Mouse (Mus musculus) lung, embryonic 16.5 days (tissue): ENCODE measurements around the gene Wdr37. TPM values are rescaled to one million over a fixed set of nuclear protein-coding genes. Genes with fewer than 3 reads are reported as not detected.

Experiments
- ATAC-seq: fragments of 200-750 bp; cut with Nextera tagmentation; 2 replicates; pipeline ENCODE4 v1.8.0; 2017; ENCODE audit warnings: low read depth, mild to moderate bottlenecking, moderate library complexity
- H3K27ac ChIP-seq: fragments of 300-500 bp; sonication (generic); 2 replicates; pipeline ENCODE4 v1.5.1; 2014; ENCODE audit warnings: mild to moderate bottlenecking, control low read depth, low read length
- H3K27me3 ChIP-seq: fragments of 300-500 bp; sonication (generic); 2 replicates; pipeline ENCODE4 v1.6.1; 2014; ENCODE audit warnings: low read depth, low read length, mixed read lengths; ENCODE audit not compliant: control insufficient read depth, insufficient read depth
- H3K36me3 ChIP-seq: fragments of 300-500 bp; sonication (generic); 2 replicates; pipeline ENCODE4 v1.6.1; 2014; ENCODE audit warnings: low read length; ENCODE audit not compliant: control insufficient read depth, insufficient read depth
- H3K4me1 ChIP-seq: fragments of 300-500 bp; sonication (generic); replicated peaks from 2 replicates; pipeline ENCODE4 v1.6.1; 2014; ENCODE audit warnings: low read length, mixed read lengths; ENCODE audit not compliant: control insufficient read depth, insufficient read depth
- H3K4me2 ChIP-seq: fragments of 300-500 bp; sonication (generic); 2 replicates; pipeline ENCODE4 v1.6.1; 2014; ENCODE audit warnings: low read depth, low read length, control low read depth
- H3K4me3 ChIP-seq: fragments of 300-500 bp; sonication (generic); 2 replicates; pipeline ENCODE4 v1.5.1; 2014; ENCODE audit warnings: mild to moderate bottlenecking, low read length, control low read depth
- H3K9ac ChIP-seq: fragments of 300-500 bp; sonication (generic); 2 replicates; pipeline ENCODE4 v1.6.1; 2014; ENCODE audit warnings: low read length, control low read depth
- H3K9me3 ChIP-seq: fragments of 300-500 bp; sonication (generic); 2 replicates; pipeline ENCODE4 v1.6.1; 2016; ENCODE audit warnings: low read length; ENCODE audit not compliant: control insufficient read depth
- WGBS: fragments of 180-500 bp; shearing (Covaris S2); extraction: QIAGEN DNeasy Blood & Tissue Kit; methylation state at CpG from one replicate; pipeline ENCODE4 v1.1.7; 2014; 5-methylcytosine and 5-hydroxymethylcytosine counted together
- polyA plus RNA-seq: library from polyadenylated mRNA; unstranded; fragments of >200 nt; fragmentation: Nextera tagmentation; extraction: Ambion mirVana; gene quantifications from 2 replicates; pipeline ENCODE4 v1.2.1, GENCODE M21; 2015

The Wdr37 gene
- polyA plus RNA-seq, 1 experiment from 2014 or later = 23.1 TPM

DNA sequence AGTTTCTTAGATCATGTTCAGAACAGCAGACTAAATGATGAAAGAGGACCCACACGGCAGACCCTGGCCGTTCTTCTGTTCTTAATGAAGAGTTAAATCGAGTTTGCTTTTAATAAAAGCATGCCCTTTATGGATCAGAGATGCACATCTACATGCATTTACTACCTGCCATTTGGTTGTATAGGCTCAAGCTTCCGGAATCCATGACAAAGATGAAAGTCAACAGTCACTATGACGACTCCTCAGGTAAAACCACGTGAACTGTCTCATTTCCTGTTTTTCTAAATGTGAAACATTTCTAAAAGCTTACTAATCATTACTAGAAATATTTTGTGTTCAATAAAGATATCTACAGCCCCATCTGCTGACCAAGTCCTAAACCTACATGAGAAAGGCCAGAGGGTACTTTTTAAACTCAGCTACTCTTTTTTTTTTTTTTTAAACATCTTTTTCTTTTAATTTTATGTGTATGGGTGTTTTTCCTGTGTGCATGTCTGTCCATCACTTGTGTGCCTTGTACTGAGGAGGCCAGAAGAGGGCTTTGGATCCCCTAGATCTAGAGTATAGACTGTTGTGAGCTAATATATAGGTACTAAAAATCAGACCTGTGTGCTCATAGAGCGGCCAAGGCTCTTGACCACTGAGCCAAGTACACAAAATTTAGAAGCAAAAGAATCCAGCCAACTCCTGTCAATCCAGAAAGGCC lies 40.0 kb downstream of the Wdr37 start:
- no peak overlapping the region for H3K9ac ChIP-seq
- no peak overlapping the region for H3K4me3 ChIP-seq
- no peak overlapping the region for H3K4me2 ChIP-seq
- H3K4me1 ChIP-seq = peaks cover 7% of the 10 kb centered on the region; the same call in 1 of the 2 replicates
- no peak overlapping the region for H3K27ac ChIP-seq
- ATAC-seq = no peak
- H3K27me3 ChIP-seq = no peaks in the 10 kb centered on the region
- peaks cover 25% of the 10 kb centered on the region for H3K36me3 ChIP-seq
- no peaks in the 10 kb centered on the region for H3K9me3 ChIP-seq
- 71% methylated on average over 7 of the region's 7 CpGs for WGBS

DNA sequence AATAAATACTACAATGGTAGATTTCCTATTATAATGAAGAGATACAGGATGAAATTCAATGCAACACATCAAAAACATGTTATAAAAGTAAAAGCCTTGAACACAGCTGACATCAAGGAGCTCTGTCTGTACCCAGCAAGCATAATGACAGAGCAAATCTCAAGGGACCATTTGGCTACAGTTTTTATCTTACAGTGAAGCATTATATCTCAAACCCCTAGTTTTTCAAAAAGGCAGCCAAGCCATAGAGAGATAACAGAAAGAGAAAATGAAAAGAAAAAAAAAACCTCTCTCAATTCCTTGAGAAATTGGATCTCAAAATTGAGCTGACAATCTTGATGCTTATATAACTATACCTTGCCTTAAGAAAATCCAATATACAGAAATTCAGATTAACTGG lies 41.0 kb downstream of the Wdr37 start:
- H3K4me1 ChIP-seq = peaks cover 7% of the 10 kb centered on the region; the same call in 1 of the 2 replicates
- peaks cover 25% of the 10 kb centered on the region for H3K36me3 ChIP-seq
- no peak overlapping the region for H3K4me3 ChIP-seq
- ATAC-seq = no peak
- H3K9me3 ChIP-seq = no peaks in the 10 kb centered on the region
- H3K27ac ChIP-seq = no peak overlapping the region
- no peak overlapping the region for H3K4me2 ChIP-seq
- no peak overlapping the region for H3K9ac ChIP-seq
- H3K27me3 ChIP-seq = no peaks in the 10 kb centered on the region

DNA sequence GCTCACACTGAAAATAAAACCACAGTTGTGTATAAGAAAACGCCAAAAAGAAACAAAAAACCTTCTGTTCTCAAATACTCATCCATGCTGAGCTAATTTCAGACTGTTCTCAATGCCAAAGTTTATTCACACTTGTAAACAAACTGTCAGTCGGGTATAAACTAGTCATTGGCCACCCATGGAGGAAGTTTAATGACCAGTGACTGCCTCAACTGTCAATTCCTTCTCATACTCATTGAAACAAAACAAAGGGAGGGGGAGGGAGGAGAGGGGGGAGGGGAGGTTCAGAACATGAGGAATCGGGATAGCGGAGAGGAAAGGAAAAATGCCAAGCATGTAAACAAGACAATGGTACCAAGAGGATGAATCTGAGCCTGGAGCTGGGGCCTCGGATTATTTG lies 41.9 kb downstream of the Wdr37 start:
- peaks cover 7% of the 10 kb centered on the region; the same call in 1 of the 2 replicates for H3K4me1 ChIP-seq
- WGBS = 31% methylated on average over 5 of the region's 5 CpGs
- peak overlapping the region; percentile 32 for H3K4me2 ChIP-seq
- H3K9me3 ChIP-seq = no peaks in the 10 kb centered on the region
- H3K27me3 ChIP-seq = no peaks in the 10 kb centered on the region
- peaks cover 21% of the 10 kb centered on the region for H3K36me3 ChIP-seq
- H3K27ac ChIP-seq = peak overlapping the region; percentile 25
- no peak overlapping the region for H3K9ac ChIP-seq
- H3K4me3 ChIP-seq = no peak overlapping the region
- ATAC-seq = peak; percentile 92

DNA sequence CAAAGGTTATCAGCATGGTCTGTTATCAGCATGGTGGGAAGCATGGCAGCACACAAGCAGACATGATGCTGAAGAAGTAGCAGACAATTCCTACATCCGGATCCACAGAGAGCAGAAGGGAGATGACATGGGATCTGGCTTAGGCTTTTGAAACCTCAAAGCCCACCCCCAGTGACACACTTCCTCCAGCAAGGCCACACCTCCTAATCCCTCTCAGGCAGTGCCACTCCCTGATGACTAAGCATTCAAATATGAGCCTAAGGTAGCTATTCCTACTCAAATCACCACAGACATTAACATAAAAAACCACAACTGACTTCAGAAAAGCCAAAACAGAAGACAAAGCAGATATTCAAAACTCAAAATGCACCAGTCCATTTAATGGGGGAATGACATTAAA lies 42.8 kb downstream of the Wdr37 start:
- H3K4me1 ChIP-seq = peaks cover 7% of the 10 kb centered on the region; the same call in 1 of the 2 replicates
- H3K4me2 ChIP-seq = no peak overlapping the region
- H3K4me3 ChIP-seq = no peak overlapping the region
- no peak overlapping the region for H3K27ac ChIP-seq
- no peaks in the 10 kb centered on the region for H3K9me3 ChIP-seq
- H3K36me3 ChIP-seq = peaks cover 13% of the 10 kb centered on the region
- no peak overlapping the region for H3K9ac ChIP-seq
- 85% methylated on average over 1 of the region's 1 CpGs for WGBS
- ATAC-seq = no peak
- H3K27me3 ChIP-seq = no peaks in the 10 kb centered on the region

DNA sequence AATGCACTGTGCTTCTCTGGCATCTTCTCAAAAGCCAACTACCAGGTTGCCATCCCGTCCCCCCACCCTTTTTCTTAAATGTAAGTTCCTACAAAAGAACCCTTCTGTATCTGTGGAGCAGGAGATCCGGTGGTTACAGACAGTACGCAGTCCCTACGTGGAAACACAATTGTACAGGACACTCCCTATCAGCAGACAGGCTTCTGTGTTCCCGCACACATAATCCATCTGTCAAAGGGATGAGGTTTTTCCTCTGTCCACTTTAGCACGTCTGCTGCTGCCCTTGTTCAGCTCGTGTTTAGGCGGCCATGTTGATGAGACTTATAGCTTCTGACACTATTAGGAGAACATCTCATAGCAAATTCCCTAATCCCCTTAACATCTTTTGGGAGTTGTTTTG lies 48.2 kb downstream of the Wdr37 start:
- Histone ChIP-seq H3K27ac (no peak overlapping the region), H3K9ac (no peak overlapping the region), H3K27me3 (no peaks in the 10 kb centered on the region), H3K4me1 (0 out of 2 replicates have a peak, but pooled peaks cover 2% of the 10 kb centered on the region), H3K4me2 (no peak overlapping the region), H3K4me3 (no peak overlapping the region), H3K36me3 (peaks cover 19% of the 10 kb centered on the region), H3K9me3 (no peaks in the 10 kb centered on the region)
- ATAC-seq = peak; percentile 64; the same call in 1 of the 2 replicates
- 51% methylated on average over 8 of the region's 8 CpGs for WGBS

DNA sequence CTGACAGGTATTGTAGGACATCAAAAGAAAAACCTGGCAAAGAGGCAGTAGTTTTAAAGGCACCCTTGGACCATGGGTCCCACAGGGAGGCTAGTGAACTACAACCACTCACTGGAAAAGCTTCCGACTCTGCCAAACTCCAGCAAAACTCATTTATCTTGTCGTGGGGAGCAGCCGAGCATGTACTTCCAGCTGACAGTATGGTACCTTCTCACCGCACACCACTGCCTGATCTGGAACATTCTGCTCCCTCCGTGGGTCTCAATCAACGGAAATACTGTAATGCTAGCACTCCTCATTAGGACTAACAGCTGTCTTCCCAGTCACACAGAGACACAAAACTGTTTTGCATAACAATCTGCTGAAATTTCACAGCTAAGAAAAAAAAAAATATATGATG lies 48.6 kb downstream of the Wdr37 start:
- Histone ChIP-seq H3K27me3 (no peaks in the 10 kb centered on the region), H3K4me2 (no peak overlapping the region), H3K4me1 (0 out of 2 replicates have a peak, but pooled peaks cover 2% of the 10 kb centered on the region), H3K9ac (no peak overlapping the region), H3K36me3 (peaks cover 20% of the 10 kb centered on the region), H3K9me3 (no peaks in the 10 kb centered on the region), H3K4me3 (no peak overlapping the region), H3K27ac (no peak overlapping the region)
- ATAC-seq = peak; percentile 37; the same call in 1 of the 2 replicates
- 48% methylated on average over 6 of the region's 6 CpGs for WGBS

DNA sequence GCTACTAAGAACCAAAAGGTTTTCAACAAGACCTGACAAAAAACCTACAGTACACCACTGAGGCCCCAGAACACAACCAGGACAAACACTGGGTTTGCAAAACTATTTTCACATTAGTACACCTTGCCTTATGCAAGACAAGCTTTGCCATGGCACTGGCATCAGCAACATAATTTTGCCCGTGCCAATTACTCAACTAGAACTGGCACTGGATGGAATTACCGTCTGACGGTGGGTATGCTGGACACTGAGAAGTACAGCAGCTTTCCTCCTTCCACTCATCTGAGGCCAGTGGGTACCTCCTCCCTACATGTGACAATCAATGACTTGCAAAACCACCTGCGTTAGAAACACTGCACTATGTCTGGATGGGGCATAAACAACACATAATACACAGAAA lies 49.5 kb downstream of the Wdr37 start:
- Histone ChIP-seq H3K36me3 (peaks cover 22% of the 10 kb centered on the region), H3K27me3 (no peaks in the 10 kb centered on the region), H3K9me3 (no peaks in the 10 kb centered on the region), H3K4me1 (0 out of 2 replicates have a peak, but pooled peaks cover under 1% of the 10 kb centered on the region), H3K4me3 (no peak overlapping the region), H3K27ac (no peak overlapping the region), H3K9ac (no peak overlapping the region), H3K4me2 (no peak overlapping the region)
- ATAC-seq = no peak
- 93% methylated on average over 4 of the region's 4 CpGs for WGBS

DNA sequence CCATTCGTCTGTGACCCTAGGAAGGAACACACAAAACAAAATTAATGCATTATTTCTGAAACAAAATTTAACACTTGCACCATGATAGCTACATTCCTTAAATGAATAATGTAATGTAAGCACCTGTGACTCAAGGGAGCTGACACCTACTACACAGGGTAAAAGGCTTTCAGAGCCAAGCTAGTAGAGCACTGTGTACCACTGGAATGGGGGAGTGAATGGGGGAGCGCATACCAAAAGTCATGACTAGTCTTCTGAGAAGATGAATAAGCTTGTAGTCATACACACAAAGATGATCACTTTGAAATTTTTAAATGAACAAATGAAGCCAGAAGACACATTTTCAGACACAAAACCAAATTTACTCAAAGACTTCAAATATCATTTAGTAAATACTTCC lies 65.8 kb downstream of the Wdr37 start:
- 96% methylated on average over 2 of the region's 2 CpGs for WGBS
- ATAC-seq = no peak
- no peak overlapping the region for H3K4me3 ChIP-seq

DNA sequence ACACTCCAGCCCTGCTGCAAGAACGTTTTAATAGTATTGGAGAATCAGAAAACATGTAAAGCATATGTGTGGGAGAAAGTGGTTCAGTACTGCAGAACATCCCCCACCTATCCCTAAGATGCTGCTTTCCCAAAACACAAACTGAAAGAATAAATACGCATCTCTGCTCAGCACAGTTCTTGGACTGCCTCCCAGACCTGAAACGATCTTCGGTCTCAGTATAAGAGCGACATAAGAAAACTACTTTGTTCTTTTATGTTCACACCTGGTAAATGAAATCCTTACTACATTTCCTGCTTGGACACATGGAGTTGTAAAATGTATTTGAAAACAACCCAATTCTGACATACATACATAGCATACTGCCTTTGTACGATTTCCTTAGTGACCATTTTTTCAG lies 71.1 kb downstream of the Wdr37 start:
- WGBS = 71% methylated on average over 6 of the region's 6 CpGs
- H3K9ac ChIP-seq = no peak overlapping the region
- no peak overlapping the region for H3K4me2 ChIP-seq

More for the DNA sequence above, 65.8 kb downstream of the Wdr37 start:
- Histone ChIP-seq H3K27ac (no peak overlapping the region), H3K4me2 (no peak overlapping the region), H3K4me1 (no peaks in the 10 kb centered on the region), H3K36me3 (peaks cover 8% of the 10 kb centered on the region), H3K27me3 (no peaks in the 10 kb centered on the region), H3K9me3 (no peaks in the 10 kb centered on the region), H3K9ac (no peak overlapping the region)

More for the DNA sequence above, 71.1 kb downstream of the Wdr37 start:
- Histone ChIP-seq H3K27me3 (no peaks in the 10 kb centered on the region), H3K4me1 (no peaks in the 10 kb centered on the region), H3K36me3 (peaks cover 7% of the 10 kb centered on the region), H3K9me3 (no peaks in the 10 kb centered on the region), H3K4me3 (no peak overlapping the region), H3K27ac (no peak overlapping the region)
- ATAC-seq = no peak
